Mouse (Mus musculus): ENCODE measurements around the gene Gm49394.

- TF ChIP-seq POLR2A (IDR thresholded peaks at IDR 0.05; ENCODE audit: borderline replicate concordance, insufficient read depth, low read length) = no peak
- TF ChIP-seq CTCF (IDR thresholded peaks at IDR 0.05; ENCODE audit: borderline replicate concordance, insufficient read depth, low read depth, low read length) = no peak
These were observed 9.1 kb downstream of the Gm49394 start for GRCm38 (mm10) chr7:142660651-142660945.
